Mouse (Mus musculus) Patski (cell line): ENCODE data around the gene Smpd3. TPM values are rescaled to one million over a fixed set of nuclear protein-coding genes. Genes with fewer than 3 reads are reported as not detected.

ENCODE experiments used
- ATAC-seq: fragments of 100-300 bp; one replicate; pipeline ENCODE4 v1.8.0; 2021
- CTCF ChIA-PET: fragments of 350-600 bp; sonication (Branson Sonifier 250); formaldehyde crosslinking; loops from one replicate; lab custom pipeline; 2022; ENCODE audit warnings: inconsistent platforms; lab: Charles Lee
- POLR2A ChIA-PET: fragments of 350-600 bp; sonication (Branson Sonifier 250); formaldehyde crosslinking; loops from one replicate; lab custom pipeline; 2022; ENCODE audit warnings: antibody characterized with exemption, inconsistent platforms; lab: Charles Lee
- DNase-seq: peaks from one replicate; pipeline ENCODE4 v3.0.0-alpha.2; 2011; ENCODE audit warnings: low read depth, low spot score
- H3K27me3 ChIP-seq: fragments of 371-371 bp; one replicate; pipeline ENCODE4 v1.5.1; 2021
- CTCF ChIP-seq: fragments of 100-300 bp; IDR thresholded peaks from one replicate; pipeline ENCODE4 v1.5.1; 2021
- in situ Hi-C: fragments of 300-500 bp; cut with MboI; formaldehyde crosslinking; loops from 3 replicates; pipeline ENCODE4 v1.11.1; 2018; ENCODE audit warnings: low pct_unique_long_range_greater_than_20kb, mixed read lengths
- polyA plus RNA-seq: library from polyadenylated mRNA; unstranded; gene quantifications from one replicate; pipeline ENCODE4 v1.2.3, GENCODE M21; 2021

The Smpd3 gene
- polyA plus RNA-seq, 1 experiment from 2014 or later, result 0.33 TPM

DNA sequence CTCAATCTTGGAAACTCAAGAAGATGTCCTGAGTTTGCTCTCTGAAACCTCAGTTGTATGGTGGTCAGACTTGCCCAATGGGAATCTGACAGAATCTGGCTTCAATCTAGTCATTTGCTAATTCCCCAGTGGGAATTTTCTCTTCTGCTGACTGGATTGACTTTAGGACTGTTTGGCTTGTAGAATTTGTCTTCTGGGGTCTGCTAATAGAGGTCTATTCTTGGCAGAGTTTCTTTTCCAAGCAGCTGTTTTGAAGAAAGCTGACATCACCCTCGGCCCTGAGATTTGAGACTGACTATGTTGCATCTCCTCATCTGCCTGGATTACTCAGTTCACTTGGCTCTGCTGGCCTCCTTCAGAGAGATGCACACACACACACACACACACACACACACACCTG is 38.9 kb downstream of the Smpd3 start:
- no peak for DNase-seq
- ChIA-PET POLR2A (interaction anchor here (0.7 kb wide), 1 partner anchor 85 kb away, joined by 4 read pairs; no protein-coding TSS in a partner anchor), CTCF (no interaction called here)
- no peak for ATAC-seq
- TF ChIP-seq CTCF, result no peak
- in situ Hi-C loops, result no loop called here
- H3K27me3 ChIP-seq, result peaks cover 4% of the 10 kb centered on the region

DNA sequence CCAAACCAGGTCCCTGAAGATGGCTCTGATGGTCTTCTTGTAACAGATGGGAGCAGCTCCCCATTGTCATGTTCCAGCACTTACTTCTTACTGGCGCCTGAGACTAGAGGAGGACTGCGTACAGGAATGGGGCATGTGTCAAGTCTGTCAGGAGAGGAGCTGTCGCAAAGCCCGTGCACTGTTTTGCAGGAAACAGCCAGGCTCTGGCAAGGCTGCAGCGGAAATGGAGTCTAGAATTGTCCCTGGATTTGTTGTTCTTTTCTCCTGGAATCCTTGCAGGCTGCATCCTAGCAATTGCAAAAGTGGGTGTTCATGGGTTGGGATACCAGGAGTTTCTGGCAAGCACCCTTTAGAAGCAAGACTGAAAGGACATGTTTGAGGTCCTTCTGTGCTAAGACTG is 39.5 kb downstream of the Smpd3 start:
- ChIA-PET POLR2A (no interaction called here), CTCF (no interaction called here)
- in situ Hi-C loops, result no loop called here
- DNase-seq (no peak), ATAC-seq (no peak)
- peaks cover 4% of the 10 kb centered on the region for H3K27me3 ChIP-seq
- no peak for TF ChIP-seq CTCF

DNA sequence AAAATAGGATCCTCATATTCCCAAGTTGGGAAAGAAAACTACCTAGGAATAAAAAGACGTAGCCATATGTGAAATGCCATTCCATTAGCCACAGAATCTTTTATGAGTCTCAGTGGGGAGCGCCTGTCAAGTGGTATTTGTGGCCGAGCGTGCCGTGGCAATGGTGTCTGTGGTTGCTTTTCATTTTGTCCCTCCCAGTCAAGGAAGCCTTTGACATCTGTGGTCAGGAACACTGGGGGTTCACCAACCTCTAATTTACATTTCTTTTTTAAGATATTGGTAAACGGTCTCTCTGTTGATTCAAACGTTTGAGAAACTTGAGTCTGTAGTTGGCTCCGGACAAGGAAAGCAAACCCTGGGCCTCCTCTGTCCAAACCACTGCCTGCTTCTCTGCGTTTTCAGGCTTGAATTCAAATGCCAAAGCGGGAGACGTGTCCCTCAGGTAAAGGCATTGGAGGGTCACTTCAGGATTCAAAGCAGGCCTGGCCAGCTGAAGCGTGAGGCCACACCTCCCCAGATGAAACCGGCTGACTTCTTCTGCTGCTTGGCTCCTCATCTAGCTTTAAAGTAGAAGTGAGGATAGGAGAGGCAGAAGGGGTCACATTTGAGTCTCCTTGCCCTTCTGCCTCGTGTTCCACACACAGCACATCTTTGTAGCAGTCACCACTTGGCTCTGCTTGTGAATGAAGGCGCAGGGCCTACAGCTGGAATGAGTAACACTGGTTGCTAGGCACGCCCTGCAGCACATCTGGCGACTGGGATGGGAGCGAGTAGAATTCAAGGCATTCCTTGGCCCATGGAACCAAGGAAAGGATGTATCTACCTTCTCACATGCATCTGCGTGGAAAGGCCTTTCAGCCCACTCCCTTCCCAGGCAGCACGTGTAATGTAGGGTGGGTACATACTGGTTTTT is 45.0 kb downstream of the Smpd3 start:
- H3K27me3 ChIP-seq, result peaks cover 1% of the 10 kb centered on the region
- ATAC-seq, result no peak
- CTCF ChIA-PET, result no interaction called here
- no peak for TF ChIP-seq CTCF
- in situ Hi-C loops, result no loop called here
- POLR2A ChIA-PET, result no interaction called here
- no peak for DNase-seq

DNA sequence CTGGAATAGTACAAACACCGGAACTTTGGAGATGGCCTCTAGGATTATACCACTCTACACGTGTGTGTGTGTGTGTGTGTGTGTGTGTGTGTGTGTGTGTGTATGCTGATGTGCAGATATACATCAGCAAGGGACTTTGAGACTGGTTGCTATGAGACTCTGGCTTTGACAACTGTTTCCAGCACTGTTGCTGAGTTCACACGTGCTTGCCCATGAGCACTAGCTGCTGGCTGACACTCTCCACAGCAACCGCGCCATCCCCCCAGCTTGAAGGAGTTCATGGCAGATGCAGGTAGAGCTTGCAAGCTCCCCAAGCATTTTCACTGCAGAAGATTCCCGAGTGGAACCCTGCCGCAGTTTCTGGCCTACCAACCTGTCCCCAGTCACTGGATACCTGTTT is 48.3 kb downstream of the Smpd3 start:
- ChIA-PET CTCF (interaction anchor here (0.9 to 1.4 kb wide), 2 partner anchors 9 to 15 kb away, joined by 3 read pairs; no protein-coding TSS in a partner anchor), POLR2A (interaction anchor here (0.6 kb wide), 1 partner anchor 46 kb away, joined by 3 read pairs; no protein-coding TSS in a partner anchor)
- no peak for DNase-seq
- no peak for ATAC-seq
- no peak for TF ChIP-seq CTCF
- no peaks in the 10 kb centered on the region for H3K27me3 ChIP-seq
- in situ Hi-C loops, result no loop called here

DNA sequence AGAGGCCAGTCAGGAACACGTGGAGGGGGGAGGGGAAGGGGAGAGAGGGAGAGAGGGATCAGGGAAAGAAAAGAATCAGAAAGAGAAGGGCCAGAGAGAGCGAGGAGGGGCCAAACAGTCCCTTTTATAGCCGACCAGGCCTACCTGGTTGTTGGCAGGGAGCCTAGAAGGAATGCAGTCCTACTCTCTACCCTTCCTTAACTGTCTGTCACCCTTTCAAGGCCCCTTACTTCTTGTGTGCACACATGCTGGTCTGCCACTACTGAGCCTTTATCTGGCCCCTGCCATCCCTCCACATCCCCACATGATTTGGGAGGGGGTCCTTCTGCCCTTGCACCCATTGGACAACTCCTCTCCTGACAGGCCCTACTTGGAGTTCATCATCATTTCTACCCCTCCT is 49.1 kb downstream of the Smpd3 start:
- ATAC-seq (no peak), DNase-seq (no peak)
- ChIA-PET POLR2A (no interaction called here), CTCF (no interaction called here)
- in situ Hi-C loops, result no loop called here
- no peaks in the 10 kb centered on the region for H3K27me3 ChIP-seq
- TF ChIP-seq CTCF, result no peak

DNA sequence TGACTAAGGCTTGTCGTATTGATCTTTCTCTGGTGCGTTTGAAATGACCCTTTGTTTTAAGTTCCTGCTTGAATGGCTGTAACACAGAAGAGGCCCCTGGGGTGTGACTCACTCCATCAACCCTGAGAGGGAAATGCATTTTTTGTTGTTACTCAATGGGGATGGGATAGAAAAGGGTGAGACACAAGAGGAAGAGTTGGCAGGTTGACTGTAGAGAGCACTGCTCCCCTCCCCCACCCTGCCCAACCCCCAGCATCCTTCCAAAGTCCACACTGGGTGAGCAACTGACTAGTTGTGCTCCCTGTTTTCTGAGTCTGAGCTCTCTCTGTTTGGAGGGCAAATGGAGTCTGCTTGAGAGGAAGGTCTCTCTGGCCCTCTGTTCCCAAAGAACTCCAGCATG is 50.3 kb downstream of the Smpd3 start:
- no peaks in the 10 kb centered on the region for H3K27me3 ChIP-seq
- in situ Hi-C loops, result no loop called here
- POLR2A ChIA-PET, result no interaction called here
- ATAC-seq (no peak), DNase-seq (peak; percentile 20)
- CTCF ChIA-PET, result interaction anchor here (1.3 kb wide), 1 partner anchor 26 kb away, joined by 3 read pairs; no protein-coding TSS in a partner anchor
- TF ChIP-seq CTCF, result no peak

DNA sequence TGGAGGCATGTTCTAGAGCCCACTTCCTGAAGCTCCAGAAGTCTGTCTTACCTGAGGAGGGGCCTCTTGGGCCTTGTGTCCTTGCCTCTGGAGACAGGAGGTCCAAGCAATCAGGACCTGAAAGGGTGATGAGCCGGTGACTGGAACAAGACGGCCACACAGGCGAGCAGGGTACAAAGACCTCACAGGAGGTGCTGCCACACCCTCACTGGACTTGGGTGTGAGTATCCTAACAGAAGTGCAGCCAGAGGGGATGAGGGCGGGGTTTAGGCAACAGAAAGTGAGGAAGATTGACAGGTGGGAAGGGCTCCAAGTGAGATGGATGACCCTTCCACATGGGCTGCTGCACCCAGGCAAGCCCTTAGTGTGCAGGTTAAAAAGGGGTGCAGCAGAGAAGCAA is 56.9 kb downstream of the Smpd3 start:
- no peak for ATAC-seq
- ChIA-PET POLR2A (interaction anchor here (0.5 kb wide), 1 partner anchor 29 kb away, joined by 3 read pairs; no protein-coding TSS in a partner anchor), CTCF (interaction anchor here (1.4 kb wide), 1 partner anchor 9 kb away, joined by 3 read pairs; no protein-coding TSS in a partner anchor)
- no peak for TF ChIP-seq CTCF
- no peak for DNase-seq
- in situ Hi-C loops, result no loop called here
- H3K27me3 ChIP-seq, result no peaks in the 10 kb centered on the region

DNA sequence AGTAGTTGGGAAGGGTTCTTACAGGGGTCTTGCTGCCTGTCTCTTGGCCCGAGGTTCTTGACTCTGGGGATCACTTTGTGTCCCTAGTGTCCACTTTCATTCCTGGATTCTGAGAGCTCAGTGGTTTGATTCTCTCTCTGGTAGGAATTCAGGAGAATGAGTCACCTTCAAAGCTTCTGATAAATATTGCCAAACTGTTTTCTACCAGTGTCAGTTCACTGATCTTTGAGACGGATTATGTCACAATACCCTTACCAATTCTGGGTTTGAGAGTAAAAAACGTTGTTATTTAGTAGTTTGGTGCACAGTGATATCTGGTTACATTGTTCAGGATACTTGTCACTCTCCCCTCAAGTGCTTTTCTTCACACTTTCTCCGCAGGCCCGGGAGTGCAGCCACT is 57.6 kb downstream of the Smpd3 start:
- ATAC-seq, result no peak
- TF ChIP-seq CTCF, result no peak
- in situ Hi-C loops, result no loop called here
- DNase-seq, result no peak
- no peaks in the 10 kb centered on the region for H3K27me3 ChIP-seq
- ChIA-PET CTCF (interaction anchor here (1.4 kb wide), 1 partner anchor 10 kb away, joined by 3 read pairs; no protein-coding TSS in a partner anchor), POLR2A (no interaction called here)

DNA sequence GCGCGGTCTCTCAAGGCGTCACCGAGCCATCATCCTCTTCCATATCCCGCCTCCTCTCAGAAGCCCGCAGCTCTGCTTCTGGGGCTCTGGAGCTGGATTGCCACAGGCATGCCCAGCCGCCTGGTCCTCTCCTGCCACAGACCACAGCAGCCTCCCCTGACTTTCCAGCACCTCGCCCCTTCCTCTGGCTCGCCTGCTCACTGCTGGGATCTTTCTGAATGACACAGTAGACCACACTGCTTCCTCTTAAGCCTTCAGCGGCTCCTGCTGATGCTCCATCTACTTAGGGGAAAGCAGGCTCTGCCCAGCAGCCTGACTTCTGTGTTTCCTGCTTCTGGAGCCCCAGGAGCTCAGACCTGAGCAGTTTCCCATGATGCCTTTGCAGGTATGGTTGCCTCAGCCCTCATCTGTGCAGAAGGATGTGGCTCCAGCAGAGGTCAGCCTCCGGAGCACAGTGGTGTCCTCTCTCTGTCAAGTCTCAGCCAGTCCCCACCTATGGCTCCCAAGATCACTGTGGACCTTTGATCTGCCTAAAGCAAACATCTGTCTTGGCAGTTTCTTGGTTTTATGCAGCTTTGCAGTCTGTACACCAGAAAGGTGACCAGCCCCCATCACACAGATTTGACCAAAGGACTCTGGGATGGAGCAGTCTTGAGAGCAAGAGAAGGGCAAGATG is 59.3 kb downstream of the Smpd3 start:
- CTCF ChIA-PET, result interaction anchor here (1.2 to 1.6 kb wide), 2 partner anchors 8 to 65 kb away, joined by 3 read pairs; no protein-coding TSS in a partner anchor

DNA sequence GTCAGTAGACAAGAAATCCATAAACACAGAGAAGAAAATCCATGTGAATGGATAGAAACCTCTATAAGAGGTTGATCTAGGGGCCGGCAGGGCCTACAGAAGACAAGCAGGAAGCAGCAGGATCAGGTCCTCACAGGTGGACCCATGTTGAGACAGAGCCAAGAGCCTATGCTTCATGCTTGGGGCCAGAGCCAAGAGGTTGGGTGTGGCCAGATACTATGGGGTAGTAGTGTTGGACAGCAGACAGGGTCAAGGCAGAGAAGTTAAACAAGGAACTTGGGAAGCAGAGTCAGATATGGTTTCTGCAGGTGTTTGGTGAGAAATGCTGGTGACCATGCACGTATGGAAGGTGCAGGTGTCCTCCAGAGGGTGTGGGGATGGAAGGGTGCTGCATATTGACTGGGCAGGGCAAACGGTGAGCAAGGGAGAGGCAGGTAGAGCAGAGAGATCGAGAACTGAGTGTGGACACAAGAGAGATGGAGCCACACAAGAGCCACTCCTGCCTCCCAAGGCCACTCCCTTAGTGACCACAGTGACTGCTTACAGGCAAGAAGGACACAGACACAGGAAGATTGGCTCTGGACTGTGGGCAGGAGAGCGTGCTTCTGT is 61.0 kb downstream of the Smpd3 start:
- in situ Hi-C loops, result no loop called here
- no peak for TF ChIP-seq CTCF
- ATAC-seq (no peak), DNase-seq (no peak)
- no peaks in the 10 kb centered on the region for H3K27me3 ChIP-seq
- ChIA-PET CTCF (interaction anchor here (1.6 kb wide), 1 partner anchor 9 kb away, joined by 3 read pairs; no protein-coding TSS in a partner anchor), POLR2A (no interaction called here)

More for the DNA sequence above, 59.3 kb downstream of the Smpd3 start:
- DNase-seq (no peak), ATAC-seq (no peak)
- POLR2A ChIA-PET, result no interaction called here
- H3K27me3 ChIP-seq, result no peaks in the 10 kb centered on the region
- in situ Hi-C loops, result no loop called here
- TF ChIP-seq CTCF, result no peak
